Mouse (Mus musculus) kidney, adult 2 months (tissue): ENCODE measurements around the gene Chd4.

Experiments used
- CTCF ChIP-seq: fragments of 200-500 bp; conservative IDR thresholded peaks from 2 replicates; pipeline ENCODE4 v1.5.1; 2011; ENCODE audit warnings: low read depth, mild to moderate bottlenecking, control low read depth, low read length, moderate library complexity, mixed read lengths; ENCODE audit not compliant: insufficient read depth, insufficient read length
- POLR2A ChIP-seq: fragments of 200-500 bp; IDR thresholded peaks from one replicate; pipeline ENCODE4 v1.6.1; 2011; ENCODE audit warnings: low read depth, low read length, control low read depth

DNA sequence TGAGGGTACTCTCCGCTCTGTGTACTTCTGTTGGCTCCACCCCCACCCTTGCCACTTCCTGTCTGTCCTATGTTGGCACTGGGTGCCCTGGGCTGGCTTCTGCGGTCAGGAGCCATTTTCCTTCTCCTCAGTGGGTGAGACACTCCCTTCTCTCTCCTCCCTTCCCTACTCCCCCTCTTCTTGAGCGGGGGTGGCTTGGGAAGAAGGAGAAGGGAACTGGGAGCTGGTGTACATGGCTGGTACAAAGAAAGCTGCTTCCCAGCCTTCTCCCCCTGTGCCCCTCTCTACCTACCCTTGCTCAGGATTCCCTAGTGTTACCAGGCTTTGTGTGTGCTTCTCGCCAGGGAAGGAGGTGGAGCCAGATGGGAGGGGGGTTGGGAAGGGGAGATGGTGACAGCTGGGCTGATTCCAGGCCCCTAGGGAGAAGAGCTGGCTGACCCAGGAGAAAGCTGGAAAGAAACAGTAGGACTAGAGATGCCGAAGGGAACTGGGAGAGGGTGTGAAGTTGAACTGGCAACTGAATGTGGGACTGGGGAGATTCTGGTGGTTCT lies 3.7 kb downstream of the Chd4 start:
- TF ChIP-seq POLR2A (no peak), CTCF (no peak)
